Mouse (Mus musculus) 3134 (cell line): Measurements from ENCODE around the gene March9.

Experiments used
- DNase-seq: peaks from one replicate; pipeline ENCODE4 v3.0.0-alpha.2; 2011; ENCODE audit warnings: low spot score; ENCODE audit not compliant: insufficient read length; ENCODE audit errors: extremely low read depth

Gene March9

GRCm38 (mm10) chr10:127041274-127041766, 18.7 kb downstream of the March9 start, which contains the start of the genes Mettl1 and Eef1akmt3:
TSS of gene Mettl1 (plus strand) at chr10:127041414.
TSS of gene Eef1akmt3 (minus strand) at chr10:127041513.
- peak; percentile 72 for DNase-seq

GRCm38 (mm10) chr10:127040569-127041214, 19.3 kb downstream of the March9 start:
- peak; percentile 65 for DNase-seq

DNA sequence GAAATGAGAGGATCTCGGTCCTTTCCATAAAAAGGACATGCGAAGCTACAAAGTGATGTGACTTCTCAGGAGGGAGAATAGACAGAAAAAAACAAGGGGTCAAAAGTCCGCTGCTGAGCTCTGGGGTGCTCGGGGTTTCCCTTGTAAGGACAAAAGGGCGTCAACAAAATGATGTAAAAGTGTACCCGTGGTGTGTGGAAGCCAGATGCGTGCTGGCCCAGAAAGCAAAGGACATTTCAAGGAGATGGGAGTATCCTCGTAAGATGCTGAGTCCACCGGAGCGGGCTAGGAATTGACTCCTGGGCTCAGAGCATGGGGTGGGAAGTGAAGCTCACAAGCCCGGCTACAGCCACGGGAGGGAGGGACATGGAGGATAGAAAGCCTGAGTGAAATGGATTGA, 22.3 kb downstream of the March9 start:
- DNase-seq = no peak

GRCm38 (mm10) chr10:127036273-127036672, 23.7 kb downstream of the March9 start:
- no peak for DNase-seq

GRCm38 (mm10) chr10:127033301-127033741, 26.7 kb downstream of the March9 start:
- no peak for DNase-seq

DNA sequence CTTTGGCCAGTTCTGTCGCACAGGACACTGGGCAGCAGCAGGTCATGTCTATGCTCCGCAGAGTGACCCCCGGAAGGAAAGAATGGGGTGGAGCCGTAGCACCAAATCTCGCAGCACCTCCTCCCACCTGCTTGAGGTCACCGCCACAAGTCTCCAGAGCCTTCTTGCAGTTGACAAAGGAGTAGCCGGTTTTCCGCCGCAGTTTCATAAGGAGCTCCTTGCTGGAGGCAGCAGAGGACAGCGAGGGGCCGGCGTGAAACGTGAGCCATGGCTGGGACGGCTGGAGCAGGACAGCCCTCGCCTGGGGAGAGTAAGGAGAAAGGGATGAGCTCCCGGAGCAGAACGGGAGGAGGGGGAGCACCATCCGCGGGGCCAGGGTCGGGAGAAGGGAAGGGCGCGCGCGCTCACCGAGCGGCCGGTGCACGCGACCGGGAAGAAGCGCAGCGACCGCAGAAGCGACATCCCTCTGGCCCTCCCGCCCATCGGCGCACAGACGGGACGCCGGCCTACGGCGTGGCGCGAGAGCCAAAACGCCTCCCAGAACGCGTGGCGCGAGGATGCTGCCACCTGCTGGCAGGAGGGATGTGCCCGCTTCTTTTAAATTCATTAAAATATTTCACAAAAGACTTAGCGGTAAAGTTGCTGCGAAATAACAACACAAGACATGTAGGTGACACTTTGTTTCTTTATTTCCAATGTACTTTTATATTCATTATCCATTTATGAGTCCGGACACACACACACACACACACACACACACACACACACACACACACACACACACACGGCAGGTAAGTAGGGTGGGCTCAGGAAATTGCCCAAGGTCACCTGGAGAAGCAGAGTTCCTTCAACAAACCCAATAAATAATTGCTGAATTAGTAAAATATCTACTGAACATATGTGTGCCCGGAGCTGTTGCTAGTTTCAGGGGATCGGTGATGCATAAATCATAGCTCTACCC, 29.4 kb downstream of the March9 start, which contains the start of gene Tsfm:
TSS of gene Tsfm (minus strand) at position 505 of the 961 bp plus-strand sequence.
- peak; percentile 91 for DNase-seq

GRCm38 (mm10) chr10:127018422-127018821, 41.6 kb downstream of the March9 start:
- no peak for DNase-seq

GRCm38 (mm10) chr10:127017071-127017470, 42.9 kb downstream of the March9 start:
- no peak for DNase-seq

- DNase-seq = no peak
Observed at GRCm38 (mm10) chr10:127016488-127016887, 43.5 kb downstream of the March9 start.
